Mouse (Mus musculus) kidney, postnatal 0 days (tissue): ENCODE data around the gene Fus. TPM values are rescaled to one million over a fixed set of nuclear protein-coding genes. Genes with fewer than 3 reads are reported as not detected.

Experiments
- ATAC-seq: fragments of 200-750 bp; cut with Nextera tagmentation; replicated peaks from 2 replicates; pipeline ENCODE4 v1.8.0; 2017; ENCODE audit warnings: low read depth, moderate number of reproducible peaks, moderate TSS enrichment, moderate library complexity; ENCODE audit not compliant: low FRiP score
- DNase-seq: peaks from one replicate; pipeline ENCODE4 v3.0.0-alpha.2; 2016; ENCODE audit warnings: low spot score
- H3K27ac ChIP-seq: fragments of 300-500 bp; sonication (generic); 2 replicates; pipeline ENCODE4 v1.5.1; 2014; ENCODE audit warnings: mild to moderate bottlenecking
- H3K27me3 ChIP-seq: fragments of 300-500 bp; sonication (generic); 2 replicates; pipeline ENCODE4 v1.6.1; 2014; ENCODE audit warnings: low read length, mixed read lengths; ENCODE audit not compliant: insufficient read depth
- H3K36me3 ChIP-seq: fragments of 300-500 bp; sonication (generic); 2 replicates; pipeline ENCODE4 v1.6.1; 2014; ENCODE audit warnings: low read length, mixed read lengths; ENCODE audit not compliant: insufficient read depth
- H3K4me1 ChIP-seq: fragments of 300-500 bp; sonication (generic); replicated peaks from 2 replicates; pipeline ENCODE4 v1.6.1; 2014; ENCODE audit warnings: antibody characterized with exemption, low read length, mixed read lengths; ENCODE audit not compliant: insufficient read depth
- H3K4me2 ChIP-seq: fragments of 300-500 bp; sonication (generic); 2 replicates; pipeline ENCODE4 v1.6.1; 2014; ENCODE audit warnings: mild to moderate bottlenecking, low read length, moderate library complexity, mixed read lengths
- H3K4me3 ChIP-seq: fragments of 300-500 bp; sonication (generic); replicated peaks from 2 replicates; pipeline ENCODE4 v1.5.1; 2014; ENCODE audit warnings: low read depth, low read length
- H3K9ac ChIP-seq: fragments of 300-500 bp; sonication (generic); 2 replicates; pipeline ENCODE4 v1.6.1; 2014; ENCODE audit warnings: low read depth, low read length
- H3K9me3 ChIP-seq: fragments of 300-500 bp; sonication (generic); replicated peaks from 2 replicates; pipeline ENCODE4 v1.6.1; 2016; ENCODE audit warnings: low read length, inconsistent platforms, mixed read lengths
- CTCF ChIP-seq: IDR thresholded peaks from 2 replicates; pipeline ENCODE4 v1.5.1; 2016; ENCODE audit warnings: antibody characterized with exemption, low read depth, mild to moderate bottlenecking, moderate library complexity
- WGBS: fragments of 180-500 bp; shearing (Covaris S2); extraction: QIAGEN DNeasy Blood & Tissue Kit; methylation state at CpG from one replicate; pipeline ENCODE4 v1.1.7; 2014; 5-methylcytosine and 5-hydroxymethylcytosine counted together
- polyA plus RNA-seq: library from polyadenylated mRNA; unstranded; fragments of >200 nt; fragmentation: Nextera tagmentation; extraction: Ambion mirVana; gene quantifications from 2 replicates; pipeline ENCODE4 v1.2.1, GENCODE M21; 2015

Gene Fus
- polyA plus RNA-seq, 1 experiment from 2014 or later = 262 TPM

GRCm38 (mm10) chr7:127925252-127925651 is 42.0 kb upstream of the Fus start:
- DNase-seq (peak; percentile 66), ATAC-seq (peak; percentile 81)
- no peak for TF ChIP-seq CTCF
- Histone ChIP-seq H3K27me3 (no peaks in the 10 kb centered on the region), H3K27ac (peak overlapping the region; percentile 93), H3K36me3 (peaks cover 22% of the 10 kb centered on the region), H3K4me1 (peaks cover 20% of the 10 kb centered on the region), H3K9ac (0 out of 2 replicates have a peak overlapping the region, but pooled peaks have one; percentile 24), H3K4me2 (no peak overlapping the region), H3K9me3 (no peaks in the 10 kb centered on the region), H3K4me3 (no peak overlapping the region)
- 43% methylated on average over 5 of the region's 5 CpGs for WGBS

GRCm38 (mm10) chr7:127926066-127926465 is 41.2 kb upstream of the Fus start:
- Histone ChIP-seq H3K4me1 (peaks cover 20% of the 10 kb centered on the region), H3K36me3 (peaks cover 22% of the 10 kb centered on the region), H3K9ac (peak overlapping the region; percentile 24; the same call in 1 of the 2 replicates), H3K27me3 (no peaks in the 10 kb centered on the region), H3K4me2 (no peak overlapping the region), H3K9me3 (no peaks in the 10 kb centered on the region), H3K27ac (peak overlapping the region; percentile 93), H3K4me3 (no peak overlapping the region)
- DNase-seq = no peak
- peak; percentile 15 for ATAC-seq
- WGBS = 65% methylated on average over 8 of the region's 8 CpGs
- TF ChIP-seq CTCF = no peak

- H3K36me3 ChIP-seq = peaks cover 22% of the 10 kb centered on the region
- H3K27me3 ChIP-seq = no peaks in the 10 kb centered on the region
- ATAC-seq = no peak
- no peak for DNase-seq
- H3K4me3 ChIP-seq = no peak overlapping the region
- WGBS = 71% methylated on average over 11 of the region's 11 CpGs
- peaks cover 27% of the 10 kb centered on the region for H3K4me1 ChIP-seq
- no peaks in the 10 kb centered on the region for H3K9me3 ChIP-seq
- TF ChIP-seq CTCF = no peak
- H3K4me2 ChIP-seq = no peak overlapping the region
- peak overlapping the region; percentile 93 for H3K27ac ChIP-seq
- H3K9ac ChIP-seq = peak overlapping the region; percentile 42; the same call in 1 of the 2 replicates
These were observed 40.4 kb upstream of the Fus start for GRCm38 (mm10) chr7:127926846-127927245.

- WGBS = 67% methylated on average over 11 of the region's 11 CpGs
- peak overlapping the region; percentile 93 for H3K27ac ChIP-seq
- no peak for ATAC-seq
- TF ChIP-seq CTCF = no peak
- H3K27me3 ChIP-seq = no peaks in the 10 kb centered on the region
- peaks cover 22% of the 10 kb centered on the region for H3K36me3 ChIP-seq
- H3K4me1 ChIP-seq = peaks cover 35% of the 10 kb centered on the region
- peak overlapping the region; percentile 66 for H3K4me2 ChIP-seq
- no peak for DNase-seq
- no peaks in the 10 kb centered on the region for H3K9me3 ChIP-seq
- peak overlapping the region; percentile 70; the same call in 1 of the 2 replicates for H3K9ac ChIP-seq
- peak overlapping the region; percentile 44; the same call in 1 of the 2 replicates for H3K4me3 ChIP-seq
These were observed 39.5 kb upstream of the Fus start for GRCm38 (mm10) chr7:127927726-127928125.

GRCm38 (mm10) chr7:127928596-127928995 is 38.7 kb upstream of the Fus start:
- Histone ChIP-seq H3K9ac (peak overlapping the region; percentile 70), H3K9me3 (no peaks in the 10 kb centered on the region), H3K27ac (peak overlapping the region; percentile 93), H3K4me1 (peaks cover 40% of the 10 kb centered on the region), H3K4me2 (peak overlapping the region; percentile 66), H3K4me3 (peak overlapping the region; percentile 44), H3K36me3 (peaks cover 17% of the 10 kb centered on the region), H3K27me3 (no peaks in the 10 kb centered on the region)
- 42% methylated on average over 5 of the region's 5 CpGs for WGBS
- 0 out of 2 replicates have a peak, but pooled peaks have one; percentile 27 for TF ChIP-seq CTCF
- peak; percentile 19; the same call in 1 of the 2 replicates for ATAC-seq
- no peak for DNase-seq

- TF ChIP-seq CTCF = no peak; the same call in 1 of the 2 replicates
- DNase-seq (peak; percentile 59), ATAC-seq (peak; percentile 24; the same call in 1 of the 2 replicates)
- Histone ChIP-seq H3K4me3 (peak within 1 kb of the TSS; percentile 44), H3K27me3 (no peaks in the 10 kb centered on the region), H3K36me3 (peaks cover 7% of the 10 kb centered on the region; the same call in 1 of the 2 replicates), H3K27ac (peak within 1 kb of the TSS; percentile 93), H3K9me3 (no peaks in the 10 kb centered on the region), H3K9ac (peak within 1 kb of the TSS; percentile 70), H3K4me2 (peak within 1 kb of the TSS; percentile 66), H3K4me1 (peaks cover 40% of the 10 kb centered on the region)
- WGBS = 18% methylated on average over 6 of the region's 6 CpGs
These were observed 37.3 kb upstream of the Fus start, which contains the start of gene Prss8 for GRCm38 (mm10) chr7:127929923-127930322. Gene Prss8 (minus strand): TSS chr7:127930104.
